Mouse (Mus musculus) kidney, adult 10 weeks (tissue): ENCODE measurements around the gene Krit1. TPM values are rescaled to one million over a fixed set of nuclear protein-coding genes. Genes with fewer than 3 reads are reported as not detected.

Experiments used
- polyA plus RNA-seq: library from polyadenylated mRNA; stranded (reverse); fragments of 350-450 nt; fragmentation: Illumina TruSeq; extraction: RNeasy Lipid Tissue Mini Kit (QIAGEN cat#74804); gene quantifications from one replicate; pipeline ENCODE4 v1.2.3, GENCODE M21; 2014; ENCODE audit warnings: low read depth, low replicate concordance

The Krit1 gene
- 80.3 TPM for polyA plus RNA-seq

GRCm38 (mm10) chr5:3802433-3803291 lies at the start of gene Krit1, which contains the start of gene Ankib1:
TSS of gene Krit1 (plus strand) at chr5:3803184.
TSS of gene Ankib1 (minus strand) at chr5:3802925.

GRCm38 (mm10) chr5:3845026-3845425 lies 42.0 kb downstream of the Krit1 start, which contains the start of gene Lrrd1:
TSS of gene Lrrd1 (plus strand) at chr5:3845173.

GRCm38 (mm10) chr5:3893459-3894293 lies 90.7 kb downstream of the Krit1 start, which contains the start of gene Mterf1a:
TSS of gene Mterf1a (minus strand) at chr5:3893933.

Other genes with a start within 250 kb of the Krit1 start
- 2.3 TPM for gene 1700109H08Rik, start 231.6 kb upstream of the Krit1 start, polyA plus RNA-seq
- 29.6 TPM for gene Pex1, start 207.1 kb upstream of the Krit1 start, polyA plus RNA-seq
- 14.4 TPM for gene Rbm48, start 206.6 kb upstream of the Krit1 start, polyA plus RNA-seq
- gene Tmbim7, start 152.0 kb upstream of the Krit1 start, polyA plus RNA-seq = not detected
- gene Gatad1, start 146.0 kb upstream of the Krit1 start, polyA plus RNA-seq = 255 TPM
- 127 TPM for gene Ankib1, start 259 bp upstream of the Krit1 start, polyA plus RNA-seq
- gene Lrrd1, start 42.0 kb downstream of the Krit1 start, polyA plus RNA-seq = not detected
- 12.8 TPM for gene Mterf1a, start 90.7 kb downstream of the Krit1 start, polyA plus RNA-seq
- gene Akap9, start 124.9 kb downstream of the Krit1 start, polyA plus RNA-seq = 48.2 TPM